Mouse (Mus musculus): ENCODE data around the gene Itga2b. TPM values are rescaled to one million over a fixed set of nuclear protein-coding genes. Genes with fewer than 3 reads are reported as not detected.
A peak's percentile ranks its signal among the peaks of the same experiment; 100 is the strongest.

The Itga2b gene
- total RNA-seq, 2 experiments from 2014 or later: 2.3 to 3.5 TPM

DNA sequence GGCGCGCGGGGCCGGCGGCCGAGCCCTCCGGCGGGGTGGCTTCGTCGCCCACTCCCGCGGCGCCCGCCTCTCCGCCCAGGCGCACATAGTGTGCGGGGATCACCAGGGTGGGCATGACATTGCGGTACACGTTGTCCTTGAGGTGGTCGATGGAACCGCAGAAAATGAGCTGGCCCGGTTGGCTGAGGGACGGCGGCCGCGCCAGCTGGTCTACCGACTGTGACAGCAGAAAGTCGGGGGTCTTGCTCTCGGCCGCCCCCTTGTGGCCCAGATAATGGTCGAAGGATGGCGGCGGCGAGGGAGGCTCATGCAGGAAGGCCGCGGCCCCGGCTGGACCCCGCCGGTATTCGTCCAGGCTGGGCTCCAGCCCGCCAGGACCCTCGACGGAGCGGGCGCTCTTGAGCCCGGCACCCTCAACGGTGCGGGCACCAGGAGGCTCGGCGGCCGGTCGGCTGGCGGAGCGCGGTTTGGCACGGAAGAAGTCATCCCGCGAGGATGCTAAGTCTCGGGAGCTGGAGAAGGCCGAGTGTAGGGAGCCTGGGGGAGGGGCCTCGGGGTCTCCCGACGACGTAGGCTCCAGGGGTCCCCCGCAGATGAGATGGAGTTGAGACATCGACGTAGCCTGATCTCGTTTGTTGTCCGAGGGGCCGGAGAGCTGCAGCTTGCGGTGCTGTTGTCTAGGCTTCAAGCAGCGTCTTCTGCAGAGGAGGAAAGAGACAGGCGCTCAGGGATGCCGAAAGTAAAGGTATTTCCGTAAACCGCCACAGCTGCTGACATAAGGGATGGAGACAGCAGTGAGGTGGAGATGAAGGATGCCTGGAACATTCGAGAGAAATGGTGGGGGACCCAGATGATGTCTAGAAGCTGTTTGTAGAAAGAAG lies 31.5 kb downstream of the Itga2b start:
- H3K27ac ChIP-seq: peak overlapping the region; percentile 92
- H3K4me3 ChIP-seq: peak overlapping the region; percentile 59
- TF ChIP-seq CTCF (conservative IDR thresholded peaks at IDR 0.05): peak; percentile 89
- peak in 1 of 2 experiments; percentile 88 for DNase-seq (ENCODE audit: low spot score in 2 of 2)

GRCm38 (mm10) chr11:102437120-102438061 lies 32.5 kb downstream of the Itga2b start:
- Histone ChIP-seq H3K4me3 (peak overlapping the region; percentile 59), H3K27ac (peak overlapping the region; percentile 92)
- peak; percentile 61 for TF ChIP-seq CTCF (conservative IDR thresholded peaks at IDR 0.05)
- DNase-seq (ENCODE audit: low spot score in 2 of 2): peak in 1 of 2 experiments; percentile 74

DNA sequence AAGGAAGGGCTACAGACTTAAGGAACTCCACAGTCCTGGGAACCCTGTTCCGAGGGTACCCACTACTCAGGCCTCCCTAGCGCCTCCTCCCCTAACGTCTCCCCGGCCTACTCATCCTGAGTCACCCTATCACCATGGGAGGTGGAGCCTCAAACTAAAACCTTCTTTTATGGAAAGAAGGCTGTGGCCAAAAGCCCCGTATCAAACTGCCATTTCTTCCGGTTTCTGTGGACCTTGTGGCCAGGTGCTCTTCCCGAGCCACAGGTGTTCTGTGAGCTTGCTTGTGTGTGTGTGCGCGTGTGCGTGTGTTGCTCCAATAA lies 33.5 kb downstream of the Itga2b start:
- no peak for TF ChIP-seq CTCF (conservative IDR thresholded peaks at IDR 0.05)
- Histone ChIP-seq H3K27ac (no peak overlapping the region), H3K4me3 (no peak overlapping the region)
- DNase-seq (ENCODE audit: low spot score in 2 of 2): peak in 1 of 2 experiments; percentile 35

GRCm38 (mm10) chr11:102435754-102436470 lies 34.0 kb downstream of the Itga2b start:
- H3K4me3 ChIP-seq: no peak overlapping the region
- H3K27ac ChIP-seq: no peak overlapping the region
- TF ChIP-seq CTCF (conservative IDR thresholded peaks at IDR 0.05): no peak
- DNase-seq (ENCODE audit: low spot score in 2 of 2): no peak

DNA sequence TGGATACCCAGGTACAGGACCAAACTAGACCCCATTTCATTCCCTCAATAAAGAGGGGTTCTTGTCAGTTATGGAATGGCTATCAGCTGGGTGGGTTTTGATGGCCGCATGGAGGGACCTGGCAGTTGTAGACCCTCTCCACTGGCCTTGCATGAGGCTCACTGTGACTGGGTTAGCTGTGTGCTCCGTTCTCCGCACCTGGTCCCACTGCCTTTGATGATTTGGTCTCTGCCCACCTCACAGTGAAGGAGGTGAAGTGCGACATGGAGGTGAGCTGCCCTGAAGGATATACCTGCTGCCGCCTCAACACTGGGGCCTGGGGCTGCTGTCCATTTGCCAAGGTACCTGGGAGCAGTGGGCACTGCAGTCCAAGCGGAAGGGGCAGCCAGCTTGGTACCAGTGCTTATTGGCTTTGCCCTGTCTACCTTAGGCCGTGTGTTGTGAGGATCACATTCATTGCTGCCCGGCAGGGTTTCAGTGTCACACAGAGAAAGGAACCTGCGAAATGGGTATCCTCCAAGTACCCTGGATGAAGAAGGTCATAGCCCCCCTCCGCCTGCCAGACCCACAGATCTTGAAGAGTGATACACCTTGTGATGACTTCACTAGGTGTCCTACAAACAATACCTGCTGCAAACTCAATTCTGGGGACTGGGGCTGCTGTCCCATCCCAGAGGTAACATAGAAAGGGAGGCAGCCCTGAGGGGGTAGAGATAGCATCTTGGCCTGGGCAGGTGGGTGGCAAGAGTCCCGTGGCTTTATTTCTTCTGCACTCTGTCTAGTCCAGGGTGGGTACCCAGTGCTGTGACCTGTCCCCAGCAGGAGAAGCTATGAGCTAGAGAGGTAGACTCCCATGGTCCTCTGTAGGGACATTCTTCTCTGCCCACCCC lies 34.9 kb downstream of the Itga2b start:
- Histone ChIP-seq H3K4me3 (no peak overlapping the region), H3K27ac (no peak overlapping the region)
- no peak for TF ChIP-seq CTCF (conservative IDR thresholded peaks at IDR 0.05)
- DNase-seq (ENCODE audit: low spot score in 2 of 2): no peak

DNA sequence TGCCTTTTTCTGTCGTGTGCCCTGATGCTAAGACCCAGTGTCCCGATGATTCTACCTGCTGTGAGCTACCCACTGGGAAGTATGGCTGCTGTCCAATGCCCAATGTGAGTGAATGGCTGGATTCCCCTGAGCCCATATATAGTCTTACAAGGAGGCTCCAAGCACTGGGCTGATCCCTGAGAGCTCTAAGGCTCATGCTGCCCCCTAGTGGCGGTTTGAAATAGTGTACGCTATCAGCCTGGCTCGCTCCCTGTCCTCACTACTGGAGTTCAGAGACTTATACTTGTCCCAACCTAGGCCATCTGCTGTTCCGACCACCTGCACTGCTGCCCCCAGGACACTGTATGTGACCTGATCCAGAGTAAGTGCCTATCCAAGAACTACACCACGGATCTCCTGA lies 35.5 kb downstream of the Itga2b start:
- TF ChIP-seq CTCF (conservative IDR thresholded peaks at IDR 0.05): peak; percentile 95
- peak; percentile 88 to 93 for DNase-seq (ENCODE audit: low spot score in 2 of 2)
- Histone ChIP-seq H3K4me3 (no peak overlapping the region), H3K27ac (no peak overlapping the region)

- no peak for TF ChIP-seq CTCF (conservative IDR thresholded peaks at IDR 0.05)
- no peak for DNase-seq (ENCODE audit: low spot score in 2 of 2)
- no peak overlapping the region for H3K27ac ChIP-seq
- H3K4me3 ChIP-seq: no peak overlapping the region
Observed at GRCm38 (mm10) chr11:102433866-102434265, 36.1 kb downstream of the Itga2b start.

DNA sequence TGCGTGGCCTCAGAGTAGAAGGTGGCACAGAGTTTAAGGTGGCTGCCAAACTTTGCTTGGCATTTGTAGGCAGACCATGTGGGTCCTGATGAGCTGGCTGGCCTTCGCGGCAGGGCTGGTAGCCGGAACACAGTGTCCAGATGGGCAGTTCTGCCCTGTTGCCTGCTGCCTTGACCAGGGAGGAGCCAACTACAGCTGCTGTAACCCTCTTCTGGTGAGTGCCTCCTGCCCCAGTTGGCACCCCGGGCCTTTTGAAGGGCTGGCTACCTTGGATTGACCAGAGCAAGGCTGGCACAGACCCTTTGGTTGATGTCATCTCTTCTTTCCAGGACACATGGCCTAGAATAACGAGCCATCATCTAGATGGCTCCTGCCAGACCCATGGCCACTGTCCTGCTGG lies 37.0 kb downstream of the Itga2b start:
- peak overlapping the region; percentile 62; the same call in 1 of the 2 replicates for H3K27ac ChIP-seq
- no peak overlapping the region; the same call in 1 of the 2 replicates for H3K4me3 ChIP-seq
- TF ChIP-seq CTCF (conservative IDR thresholded peaks at IDR 0.05): no peak
- no peak for DNase-seq (ENCODE audit: low spot score in 2 of 2)

DNA sequence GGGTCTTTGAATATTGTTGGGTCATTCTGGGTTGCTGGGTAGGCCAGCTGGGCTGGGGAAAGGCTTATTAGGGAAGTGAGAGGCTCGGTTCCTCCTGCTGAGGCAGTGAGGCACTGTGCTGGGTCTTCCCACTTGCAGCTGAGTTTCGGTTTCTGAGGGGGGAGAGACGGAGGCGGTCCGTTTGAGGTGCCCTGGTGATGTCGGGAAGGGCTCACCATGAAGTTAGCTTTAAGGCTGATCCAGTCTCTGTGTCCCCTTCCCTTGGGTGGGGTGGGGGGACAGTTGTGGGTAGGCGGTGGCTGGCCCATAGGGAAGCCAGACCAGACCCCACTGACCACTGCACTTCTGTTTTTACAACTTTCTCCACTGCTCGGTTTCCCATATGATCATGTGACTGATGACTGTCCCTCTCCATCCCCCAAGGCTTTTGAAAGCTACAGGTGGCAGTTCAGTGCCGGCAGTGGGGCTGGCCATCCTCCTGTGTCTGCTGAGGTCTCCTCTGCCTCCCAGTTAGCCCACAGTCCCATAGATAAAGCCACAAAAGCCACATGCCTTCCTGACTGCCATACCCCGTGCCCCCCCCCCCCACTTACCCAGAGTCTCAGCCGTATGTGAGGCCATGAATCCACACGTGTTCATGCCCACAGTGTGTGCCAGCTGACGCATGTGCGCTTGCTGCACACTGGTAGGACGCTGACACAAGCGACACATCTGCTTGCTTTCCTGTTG lies 37.6 kb downstream of the Itga2b start:
- Histone ChIP-seq H3K4me3 (peak overlapping the region; percentile 26; the same call in 1 of the 2 replicates), H3K27ac (peak overlapping the region; percentile 53; the same call in 1 of the 2 replicates)
- TF ChIP-seq CTCF (conservative IDR thresholded peaks at IDR 0.05): no peak
- DNase-seq (ENCODE audit: low spot score in 2 of 2): no peak

- peak overlapping the region; percentile 26; the same call in 1 of the 2 replicates for H3K4me3 ChIP-seq
- DNase-seq (ENCODE audit: low spot score in 2 of 2): no peak
- no peak for TF ChIP-seq CTCF (conservative IDR thresholded peaks at IDR 0.05)
- H3K27ac ChIP-seq: peak overlapping the region; percentile 53; the same call in 1 of the 2 replicates
Observed at GRCm38 (mm10) chr11:102431728-102432114, 38.2 kb downstream of the Itga2b start.
